Mouse (Mus musculus) liver, postnatal 0 days (tissue): ENCODE measurements at regions not wholly inside any gene's neighbourhood (a gene's known extent, or its start where the extent isn't known, plus 50 kb on each side); places are given as distances from the start of the nearest gene placed in this dataset.

ENCODE experiments used
- CTCF ChIP-seq: sonication (generic); IDR thresholded peaks from 2 replicates; pipeline ENCODE4 v1.5.1; 2016; ENCODE audit warnings: antibody characterized with exemption, low read depth
- EP300 ChIP-seq: IDR thresholded peaks from 2 replicates; pipeline ENCODE4 v1.6.1; 2016; ENCODE audit warnings: antibody characterized with exemption, low read depth, mild to moderate bottlenecking

GRCm38 (mm10) chr15:61660581-61660980 lies 737.8 kb upstream of the A1bg start:
- TF ChIP-seq CTCF (no peak), EP300 (no peak)
